Mouse (Mus musculus) spleen, postnatal 10 days (tissue): Measurements from ENCODE around the gene Wdr38.
"Not testable (repeated sequence)": the region's sequence is repeated elsewhere in the genome, so short reads cannot be mapped to it uniquely, and the experiment has no call there.

Experiments used
- DNase-seq, 2 experiments: peaks; one replicate each; pipeline ENCODE4 v3.0.0; 2021 to 2022; ENCODE audit warnings: low spot score in 2 of 2

The Wdr38 gene

DNA sequence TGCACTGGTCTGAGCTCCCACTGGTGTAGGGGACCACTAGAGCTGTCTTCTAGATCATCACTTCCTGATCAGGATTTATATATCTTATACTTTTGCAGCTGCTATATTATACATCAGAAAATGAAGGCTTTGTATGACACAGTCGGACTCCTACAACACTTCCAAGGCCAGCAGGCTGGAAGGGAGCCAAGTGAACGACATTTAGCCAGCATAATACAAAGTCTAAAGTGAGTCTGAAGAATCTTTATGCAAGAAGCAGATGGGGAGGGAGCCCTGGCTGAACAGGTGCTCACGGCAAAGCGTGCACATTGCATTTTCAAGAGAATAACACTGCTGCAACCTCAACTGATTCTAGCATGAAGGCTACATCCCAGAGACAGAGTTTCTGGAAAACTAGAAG lies 4.8 kb upstream of the Wdr38 start:
- no peak for DNase-seq

DNA sequence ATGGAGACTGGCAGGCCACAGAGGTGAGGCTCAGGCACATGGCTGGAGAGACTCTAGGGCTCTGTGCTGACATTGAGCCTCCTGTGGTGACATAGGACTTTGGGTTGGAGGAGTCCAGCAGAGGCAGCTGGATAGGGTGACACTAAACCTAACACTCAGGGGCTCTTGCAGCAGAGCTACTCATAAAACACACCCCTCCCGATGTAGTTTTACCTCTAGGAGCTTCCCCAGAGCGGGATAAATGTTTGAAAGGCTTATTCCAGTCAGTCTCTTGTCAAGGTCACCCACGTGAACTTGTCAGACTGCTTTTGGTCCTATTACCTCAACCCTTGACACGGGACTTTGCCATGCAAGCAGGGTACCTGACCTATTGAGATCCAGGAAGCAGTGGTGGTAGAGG lies 2.1 kb downstream of the Wdr38 start:
- no peak for DNase-seq

DNA sequence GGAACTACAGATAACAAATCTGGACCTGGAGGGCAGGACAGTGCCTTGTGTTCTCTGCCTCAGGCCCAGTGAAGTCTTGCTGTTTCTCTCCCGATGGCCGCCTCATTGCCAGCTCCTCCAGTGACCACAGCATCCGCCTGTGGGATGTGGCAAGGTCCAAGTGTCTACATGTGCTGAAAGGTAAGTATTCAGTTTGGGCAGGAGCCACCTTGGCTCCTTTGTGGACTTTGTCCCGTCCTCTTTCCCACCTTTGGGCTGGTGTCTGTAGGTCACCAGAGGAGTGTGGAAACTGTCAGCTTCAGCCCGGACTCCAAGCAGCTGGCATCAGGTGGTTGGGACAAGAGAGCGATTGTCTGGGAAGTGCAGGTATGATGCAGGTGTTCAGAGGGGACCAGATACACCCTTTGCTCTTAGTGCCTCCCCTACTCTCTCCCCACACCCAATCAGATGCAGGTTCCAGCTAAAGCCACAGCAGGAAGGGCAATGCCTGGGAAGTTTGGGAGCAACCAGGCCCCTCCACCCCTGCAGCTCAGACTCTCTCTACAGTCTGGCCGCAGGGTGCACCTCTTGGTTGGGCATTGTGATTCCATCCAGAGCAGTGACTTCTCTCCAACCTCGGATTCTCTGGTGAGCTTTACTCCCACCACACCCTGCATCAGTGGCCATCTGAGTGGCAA lies 2.8 kb downstream of the Wdr38 start:
- no peak for DNase-seq

DNA sequence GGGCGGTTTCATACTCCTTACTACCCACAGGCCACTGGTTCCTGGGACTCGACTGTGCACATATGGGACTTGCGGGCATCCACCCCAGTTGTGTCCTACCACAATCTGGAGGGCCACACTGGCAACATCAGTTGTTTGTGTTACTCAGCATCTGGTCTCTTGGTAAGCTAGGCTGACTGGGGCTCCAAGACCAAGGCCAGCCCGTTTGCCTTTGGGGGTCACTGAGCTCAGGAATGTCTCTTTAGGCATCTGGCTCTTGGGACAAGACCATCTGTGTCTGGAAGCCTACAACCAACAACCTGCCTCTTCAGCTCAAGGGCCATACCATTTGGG lies 3.3 kb downstream of the Wdr38 start:
- no peak for DNase-seq

DNA sequence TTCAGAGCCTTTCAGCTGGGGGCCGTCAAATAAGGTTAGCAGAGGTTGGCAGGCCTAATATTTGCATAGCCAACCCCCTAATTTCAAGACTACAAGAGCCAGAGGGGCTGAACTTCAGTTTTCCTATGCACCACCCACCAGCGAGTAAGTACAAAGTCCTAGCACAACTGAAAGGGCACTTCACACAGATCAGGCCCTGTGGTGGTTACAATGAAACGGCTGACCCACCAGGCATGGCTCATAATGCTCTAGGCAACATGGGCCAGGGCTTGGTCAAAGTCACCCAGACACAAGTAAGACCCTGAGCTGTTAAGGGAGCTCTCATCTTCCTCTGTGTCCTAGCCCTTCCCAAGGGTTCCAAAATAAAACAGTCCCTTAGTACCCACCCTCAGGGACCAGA lies 4.6 kb downstream of the Wdr38 start:
- no peak for DNase-seq

DNA sequence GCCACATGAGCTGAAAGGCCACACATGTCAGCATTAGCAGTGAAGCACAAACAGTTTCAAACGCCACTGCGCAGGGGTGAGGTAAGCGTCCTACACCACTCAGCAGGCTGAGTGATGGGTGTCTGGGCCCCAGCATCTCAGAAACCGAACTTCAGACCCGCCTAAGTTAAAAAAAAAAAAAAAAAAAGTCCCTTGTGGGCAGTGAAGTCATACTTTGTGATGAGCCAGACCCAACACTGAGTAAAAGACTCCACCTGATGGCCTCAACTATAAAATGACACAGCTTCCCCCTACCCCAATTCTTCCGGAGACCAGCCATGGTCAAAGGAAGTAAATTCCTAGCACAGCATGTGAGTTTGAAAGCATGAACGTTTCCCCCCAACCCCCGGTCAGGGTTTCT lies 5.8 kb downstream of the Wdr38 start:
- no peak for DNase-seq

DNA sequence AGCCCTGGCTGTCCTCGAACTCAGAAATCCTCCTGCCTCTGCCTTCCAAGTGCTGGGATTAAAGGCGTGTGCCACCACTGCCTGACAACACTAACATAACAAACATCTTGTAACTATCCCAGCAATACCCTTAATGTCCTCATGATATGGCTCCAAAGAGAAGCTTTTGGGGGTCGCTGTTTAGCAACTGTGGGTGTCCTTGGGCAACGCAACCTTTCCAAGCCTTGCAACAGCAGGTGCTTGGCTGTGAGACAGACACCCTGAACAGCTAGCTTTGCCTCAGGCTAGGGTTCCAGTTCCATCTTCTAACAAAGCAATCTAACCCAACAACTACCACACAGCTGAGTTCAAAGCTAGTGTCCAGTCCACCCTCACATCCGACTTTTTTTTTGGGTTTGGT lies 6.2 kb downstream of the Wdr38 start:
- no peak for DNase-seq

DNA sequence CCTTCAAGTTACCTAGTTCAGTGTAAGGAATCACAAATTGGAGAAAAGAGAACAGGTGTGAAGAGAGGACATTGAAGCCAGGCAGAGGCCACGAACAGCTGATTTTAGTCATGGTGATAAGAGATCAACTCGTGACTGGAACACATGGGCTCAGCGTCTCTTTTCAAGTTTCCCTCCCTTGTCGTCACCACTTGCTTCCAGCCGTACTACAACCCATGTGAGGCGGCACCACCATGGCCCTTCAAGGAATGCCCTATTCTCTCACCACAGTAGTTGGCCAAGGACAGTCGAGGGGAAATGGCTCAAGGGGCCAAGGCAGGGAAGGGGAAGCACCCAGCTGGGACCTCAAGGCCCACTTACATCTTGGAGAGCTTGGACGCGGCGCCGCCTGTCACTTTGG lies 7.1 kb downstream of the Wdr38 start:
- peak; percentile 41 to 44 for DNase-seq

DNA sequence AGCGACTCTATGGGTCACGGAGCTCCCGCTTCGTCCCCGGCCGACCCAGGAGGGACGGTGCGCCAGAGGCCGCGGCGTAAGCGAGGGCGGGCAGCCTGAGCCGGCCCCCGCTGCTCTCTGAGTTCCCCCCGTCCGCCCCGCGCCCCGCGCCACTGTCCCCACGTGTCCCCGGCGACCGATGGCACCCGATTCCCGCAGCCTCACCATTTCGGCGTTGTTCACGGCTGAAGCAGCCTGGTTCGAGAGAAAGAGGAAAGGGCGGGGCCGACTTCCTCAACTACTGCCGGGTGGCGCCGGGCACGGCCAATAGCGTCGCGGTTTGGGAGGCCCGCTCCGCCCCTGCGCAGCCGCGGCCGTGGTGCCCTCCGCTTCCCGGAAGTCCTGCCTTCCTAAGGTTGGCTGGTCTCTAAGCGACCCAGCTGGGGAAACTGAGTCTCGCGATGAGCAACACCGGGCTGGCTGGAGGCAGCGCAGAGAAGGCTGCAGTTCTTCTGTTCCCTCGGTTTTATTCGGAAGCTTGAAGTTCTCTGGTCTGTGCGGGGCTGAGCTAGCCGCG lies 7.7 kb downstream of the Wdr38 start, which contains the start of gene Arpc5l:
Gene Arpc5l, plus strand, starts transcription at position 469 of the 556 bp plus-strand sequence.
- peak; percentile 89 to 95 for DNase-seq

DNA sequence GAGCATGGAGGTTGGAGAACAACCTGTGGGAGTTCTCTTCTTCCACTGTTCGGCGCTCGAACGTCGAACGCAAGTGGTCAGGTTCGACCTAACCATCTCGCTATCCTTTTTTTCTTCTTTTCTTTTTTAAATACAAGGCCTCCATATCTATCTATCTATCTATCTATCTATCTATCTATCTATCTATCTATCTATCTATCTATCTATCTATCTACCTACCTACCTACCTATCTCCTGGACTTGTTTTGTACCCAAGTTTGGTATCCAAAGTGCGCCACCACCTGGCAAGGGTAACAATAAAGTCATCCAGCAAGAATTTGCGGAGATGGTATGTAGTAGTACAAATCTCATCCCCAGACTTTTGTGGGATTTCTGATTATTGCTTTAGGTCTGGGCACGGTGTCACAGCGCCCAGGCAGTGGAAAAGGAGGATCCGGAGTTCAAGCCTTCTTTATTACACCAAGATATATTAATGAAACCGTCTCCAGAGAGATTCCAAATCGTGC lies 8.4 kb downstream of the Wdr38 start, which contains the start of gene Rpl35:
Gene Rpl35, minus strand, starts transcription at position 51 of the 506 bp plus-strand sequence.
- peak in 1 of 2 experiments; percentile 82 for DNase-seq

DNA sequence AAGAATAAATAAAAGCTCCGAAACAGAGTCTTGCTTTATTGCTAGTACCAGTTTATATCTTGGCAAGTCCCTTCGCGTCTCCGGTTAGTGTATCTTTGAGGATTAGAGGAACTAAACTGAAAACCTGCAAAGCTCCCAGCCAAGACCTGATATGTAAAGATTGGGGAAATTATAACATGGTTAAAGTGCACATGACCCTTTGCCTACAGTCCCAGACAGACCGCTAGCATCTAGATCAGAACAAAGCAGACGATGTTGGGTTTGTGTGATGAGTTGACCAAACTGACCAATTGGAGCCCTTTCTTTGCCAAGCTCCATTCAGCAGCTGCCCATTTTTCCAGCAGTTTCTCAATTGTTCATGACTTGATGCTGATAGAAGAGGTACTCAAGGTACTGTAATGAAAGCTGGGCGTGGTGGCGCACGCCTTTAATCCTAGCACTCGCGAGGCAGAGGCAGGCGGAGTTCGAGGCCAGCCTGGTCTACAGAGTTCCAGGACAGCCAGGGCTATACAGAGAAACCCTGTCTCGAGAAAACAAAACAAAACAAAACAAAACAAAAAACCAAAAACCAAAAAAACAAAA lies 9.0 kb downstream of the Wdr38 start:
- DNase-seq, result no peak

DNA sequence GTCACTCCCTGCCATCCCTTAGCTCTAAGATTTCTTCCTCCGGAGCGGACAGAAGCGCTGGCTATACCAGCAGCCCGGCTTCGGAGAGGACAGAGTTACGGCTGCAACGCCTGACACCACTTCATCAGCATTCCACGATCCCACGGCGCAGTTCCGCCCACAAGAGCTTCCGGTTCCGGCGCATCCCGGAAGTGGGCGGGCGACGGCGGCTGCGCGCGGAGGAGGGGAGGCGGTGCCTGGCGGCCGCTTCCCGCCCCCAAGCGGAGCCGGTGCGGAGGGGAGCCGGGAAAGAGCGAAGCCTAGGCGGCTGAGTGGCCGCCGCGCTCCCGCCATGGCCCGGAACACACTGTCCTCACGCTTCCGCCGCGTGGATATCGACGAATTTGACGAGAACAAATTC lies 10.6 kb downstream of the Wdr38 start:
- DNase-seq, result peak; percentile 88 to 94

DNA sequence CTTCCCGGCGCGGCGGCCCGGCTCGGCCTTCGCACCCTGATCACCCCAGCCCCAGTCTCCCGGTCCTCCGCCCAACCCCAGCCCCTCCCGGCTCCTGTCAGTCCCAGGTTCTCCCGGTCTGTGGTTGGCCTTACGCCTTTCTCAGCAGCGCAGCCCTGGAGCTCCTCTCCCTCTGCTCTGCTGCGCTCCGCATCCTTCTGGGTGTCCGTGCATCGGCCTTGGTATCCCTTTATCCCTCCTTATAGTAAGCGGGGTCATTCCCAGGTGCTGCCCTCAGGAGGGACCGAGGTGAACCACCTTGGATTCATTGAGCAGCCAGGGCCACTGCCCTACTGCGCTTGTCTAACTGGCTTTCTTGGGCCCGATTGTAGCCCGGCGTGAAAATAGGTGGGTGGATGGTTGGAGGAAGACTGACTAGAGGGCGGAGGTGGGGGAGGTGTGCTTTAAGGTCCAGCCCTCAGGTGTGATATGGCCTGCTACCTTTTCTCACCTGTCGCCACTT lies 11.1 kb downstream of the Wdr38 start:
- no peak for DNase-seq

DNA sequence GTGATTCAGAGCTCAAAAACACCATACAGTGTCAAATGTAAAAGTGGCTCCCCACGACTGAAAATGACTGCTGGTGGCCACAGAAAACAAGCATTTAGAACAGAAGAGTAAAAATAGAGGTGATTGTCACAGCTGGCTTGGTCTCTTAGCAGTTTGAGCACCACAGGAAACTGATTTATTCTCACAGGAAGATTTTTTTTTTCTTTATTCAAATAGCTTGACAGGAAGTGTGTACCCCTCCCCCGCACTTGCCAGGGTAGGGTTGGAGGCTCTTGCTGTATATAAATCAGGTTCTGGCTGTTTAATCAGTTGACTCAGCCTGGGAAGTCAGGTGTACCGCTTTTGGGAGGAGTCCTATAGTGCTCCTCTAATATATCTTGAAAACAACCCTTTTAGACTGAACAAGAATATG lies 11.7 kb downstream of the Wdr38 start:
- DNase-seq, result peak in 1 of 2 experiments; percentile 84

DNA sequence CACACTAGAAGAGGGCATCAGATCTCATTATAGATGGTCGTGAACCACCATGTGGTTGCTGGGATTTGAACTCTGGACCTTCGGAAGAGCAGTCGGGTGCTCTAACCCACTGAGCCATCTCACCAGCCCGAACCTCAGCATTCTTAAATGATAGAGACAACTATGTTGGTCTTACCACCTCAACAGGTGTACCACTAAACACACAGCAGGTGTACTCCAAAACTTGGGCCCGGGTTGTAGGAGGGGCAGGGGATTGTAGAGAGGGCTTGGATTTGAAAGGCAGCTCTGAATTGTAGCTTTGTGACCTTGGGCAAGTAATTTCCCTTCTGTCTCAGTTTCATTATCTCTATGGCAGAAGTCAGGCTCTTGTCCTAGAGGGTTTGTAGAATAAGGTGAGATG lies 12.9 kb downstream of the Wdr38 start:
- DNase-seq, result not testable (repeated sequence)

DNA sequence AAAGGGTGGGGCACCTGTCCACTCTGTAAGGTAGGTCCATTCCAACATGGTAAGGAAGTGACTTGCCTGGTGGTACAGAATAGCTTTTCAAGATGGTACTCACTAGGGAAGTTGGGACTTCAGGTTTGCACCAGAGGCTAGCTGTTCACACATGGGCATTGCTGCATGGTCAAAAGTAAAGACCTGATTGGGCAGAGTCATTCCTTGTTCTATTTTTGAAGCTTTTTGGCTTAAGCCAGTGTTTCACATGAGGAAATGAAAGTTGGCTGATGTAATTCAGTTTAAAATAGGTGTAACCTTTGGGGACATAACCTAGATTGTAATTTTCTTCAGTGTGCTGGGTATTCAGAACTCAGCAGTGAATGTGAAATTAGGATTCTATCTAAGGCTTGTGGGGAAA lies 14.0 kb downstream of the Wdr38 start:
- DNase-seq, result no peak

DNA sequence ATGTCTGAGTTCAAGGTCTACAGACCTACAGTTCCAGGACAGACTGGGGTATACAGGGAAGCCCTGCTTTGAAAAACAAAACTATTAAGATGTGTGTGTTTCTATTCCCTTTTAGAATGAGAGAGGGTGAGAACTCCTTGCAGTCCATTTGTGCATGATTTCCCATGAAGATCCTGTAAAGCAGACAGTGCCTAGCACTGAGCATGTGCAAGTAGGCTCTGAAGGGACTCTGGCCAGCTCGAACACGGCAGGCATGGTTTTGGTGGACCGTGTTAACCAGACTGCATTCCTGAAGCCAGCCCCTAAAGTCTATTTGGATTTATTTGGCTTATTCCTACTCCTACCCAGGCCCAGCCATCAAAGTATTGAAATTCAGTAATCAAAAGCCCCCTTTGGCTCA lies 14.7 kb downstream of the Wdr38 start:
- DNase-seq, result no peak

DNA sequence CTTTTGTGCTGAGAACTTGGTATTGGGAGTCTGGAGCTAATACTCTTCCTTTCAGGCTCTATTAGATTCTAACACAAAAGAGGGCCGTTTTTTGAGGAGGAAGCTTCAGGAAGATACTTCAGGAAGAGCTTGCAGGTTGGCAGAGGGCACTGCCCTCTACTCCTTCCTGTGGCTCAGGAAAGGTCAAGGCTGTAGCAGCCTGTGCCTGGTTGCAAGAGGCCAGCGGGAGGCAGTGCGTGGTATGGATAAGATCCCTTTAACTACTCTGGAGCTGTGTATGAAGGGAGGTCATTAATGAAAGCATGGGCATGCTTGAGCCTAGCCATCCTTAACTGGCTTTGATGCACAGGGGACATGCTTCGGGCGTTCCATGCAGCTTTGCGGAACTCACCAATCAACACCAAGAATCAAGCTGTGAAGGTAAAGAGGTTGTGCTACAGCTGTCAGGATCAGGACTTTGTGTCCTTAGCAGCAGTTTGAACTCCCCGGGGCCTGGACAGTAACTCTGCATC lies 15.5 kb downstream of the Wdr38 start:
- no peak for DNase-seq

DNA sequence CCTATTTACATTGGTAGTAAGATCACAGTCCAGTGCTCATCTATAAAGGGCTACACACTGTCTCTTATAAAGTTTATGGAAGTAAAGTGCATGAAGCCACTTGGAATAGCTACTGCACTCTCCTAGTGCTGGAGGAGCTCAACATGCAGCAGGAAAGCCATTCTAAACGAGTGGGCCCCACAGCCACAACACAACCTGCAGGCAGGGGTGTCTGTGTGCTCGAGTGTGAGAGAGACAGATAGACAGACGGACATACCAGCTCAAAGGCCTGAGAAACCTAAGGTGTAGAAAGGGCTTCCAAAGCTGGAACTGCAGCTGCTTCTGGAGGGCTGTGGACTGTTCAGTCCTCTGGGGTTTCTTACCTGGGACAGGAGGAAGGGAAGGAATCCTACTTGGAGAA lies 19.3 kb downstream of the Wdr38 start:
- no peak for DNase-seq

DNA sequence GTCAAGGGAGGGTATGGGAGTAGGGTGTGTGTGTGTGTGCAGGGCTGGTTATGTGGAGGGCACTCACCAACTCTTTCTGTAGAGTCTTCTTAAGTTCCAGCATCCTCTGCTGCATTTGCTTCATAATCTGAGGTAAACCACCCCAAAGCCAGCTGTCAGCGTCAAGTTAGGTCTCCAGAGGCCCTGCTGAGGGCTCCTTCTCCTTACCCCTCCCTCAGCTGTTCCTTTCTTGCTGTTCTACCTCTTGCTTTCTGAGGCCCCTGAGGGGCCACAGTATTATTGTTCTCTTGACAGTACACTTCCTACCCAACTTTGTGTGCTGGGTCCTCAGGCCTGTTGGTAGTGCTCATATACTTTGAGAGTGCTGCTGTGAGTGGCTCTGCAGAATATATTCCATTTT lies 22.7 kb downstream of the Wdr38 start:
- no peak for DNase-seq

DNA sequence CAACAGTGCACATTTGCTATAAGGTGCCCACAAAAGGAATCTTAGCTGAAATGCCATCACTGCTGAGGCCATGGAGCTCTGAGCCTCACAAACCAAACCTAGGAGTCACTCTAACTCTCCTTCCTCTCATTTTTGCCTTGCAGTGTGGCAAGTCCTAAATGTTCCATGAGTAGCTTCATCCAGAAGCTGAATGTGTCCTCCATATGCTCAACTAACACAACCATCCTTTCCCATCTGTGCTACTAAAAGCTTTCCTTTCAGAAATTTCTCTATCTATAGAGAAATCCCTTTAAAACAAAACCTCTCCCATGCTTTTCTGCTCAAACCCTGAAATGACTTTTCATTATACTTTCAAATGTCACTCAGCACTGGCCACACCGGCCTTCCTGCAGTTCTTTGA lies 34.3 kb downstream of the Wdr38 start:
- DNase-seq, result no peak

DNA sequence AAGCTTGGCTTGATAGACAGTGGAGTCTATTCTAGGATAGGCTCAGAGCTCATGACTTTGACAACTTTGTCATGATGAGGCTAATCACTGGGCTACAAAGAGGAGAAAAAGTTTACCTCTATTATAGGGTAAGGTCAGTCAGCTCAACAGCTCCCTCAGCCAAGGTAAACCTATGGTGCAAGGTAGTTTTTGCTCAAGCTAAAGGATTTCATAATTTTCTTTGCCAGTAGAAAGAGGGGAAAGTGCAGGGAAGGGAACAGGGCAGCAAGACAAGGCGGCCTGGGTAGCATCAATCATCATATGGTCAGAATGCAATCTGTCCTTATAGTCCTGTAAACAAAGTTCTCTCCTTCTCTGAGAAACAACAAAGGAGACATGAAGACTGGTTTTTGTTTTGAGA lies 42.9 kb downstream of the Wdr38 start:
- no peak for DNase-seq

DNA sequence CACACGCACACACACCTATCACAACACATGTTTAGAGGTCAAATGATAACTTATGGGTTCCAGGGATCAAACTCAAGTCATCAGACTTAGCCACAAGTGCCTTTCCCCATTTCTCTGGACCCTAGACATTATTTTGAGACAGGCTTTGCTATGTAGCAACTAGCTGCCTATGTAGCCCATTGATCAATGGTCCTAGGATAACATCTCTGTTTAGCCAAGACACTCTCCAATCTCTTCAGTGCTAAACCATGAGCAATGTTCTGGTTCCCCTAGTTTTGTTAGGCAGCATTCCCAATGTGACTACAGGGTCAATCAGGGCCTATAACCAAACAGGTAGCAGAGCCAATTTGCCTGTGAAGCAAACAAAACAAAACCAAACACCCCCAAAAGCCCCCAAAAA lies 51.2 kb downstream of the Wdr38 start:
- DNase-seq, result no peak
